Mouse (Mus musculus) G1E (cell line): ENCODE measurements around the gene Scn1b. TPM values are rescaled to one million over a fixed set of nuclear protein-coding genes. Genes with fewer than 3 reads are reported as not detected.

Experiments
- ATAC-seq: 2 replicates; pipeline ENCODE4 v1.8.0; 2016; ENCODE audit warnings: mild to moderate bottlenecking; ENCODE audit not compliant: insufficient number of reproducible peaks, poor library complexity, low FRiP score, severe bottlenecking; ENCODE audit errors: extremely low read depth
- DNase-seq: peaks from one replicate; pipeline ENCODE4 v3.0.0; 2012; ENCODE audit warnings: low spot score
- H3K27me3 ChIP-seq: 2 replicates; pipeline ENCODE4 v1.6.1; 2012; ENCODE audit warnings: mild to moderate bottlenecking, low read length, inconsistent platforms; ENCODE audit not compliant: insufficient read depth
- H3K36me3 ChIP-seq: replicated peaks from 2 replicates; pipeline ENCODE3; 2012; ENCODE audit warnings: mild to moderate bottlenecking, inconsistent platforms
- H3K4me1 ChIP-seq: 2 replicates; pipeline ENCODE4 v1.6.1; 2012; ENCODE audit warnings: low read depth, low read length, inconsistent platforms, mixed read lengths; ENCODE audit not compliant: insufficient read depth
- H3K4me3 ChIP-seq: 2 replicates; pipeline ENCODE4 v1.5.1; 2012; ENCODE audit warnings: low read depth, mild to moderate bottlenecking, inconsistent platforms, low read length, moderate library complexity, mixed read lengths
- H3K9me3 ChIP-seq: replicated peaks from 2 replicates; pipeline ENCODE4 v1.6.1; 2012; ENCODE audit warnings: inconsistent platforms
- CTCF ChIP-seq: IDR thresholded peaks from 2 replicates; pipeline ENCODE4 v1.5.1; 2012; ENCODE audit warnings: low read depth, low read length, inconsistent platforms, mixed read lengths
- GATA1 ChIP-seq: IDR thresholded peaks from 2 replicates; pipeline ENCODE4 v1.6.1; 2012; ENCODE audit warnings: borderline replicate concordance, low read length, inconsistent platforms, mixed read lengths
- GATA2 ChIP-seq: IDR thresholded peaks from 2 replicates; pipeline ENCODE4 v1.6.1; 2012; ENCODE audit warnings: low read depth, low read length, inconsistent platforms, borderline replicate concordance
- POLR2AphosphoS5 ChIP-seq: IDR thresholded peaks from 2 replicates; pipeline ENCODE4 v1.6.1; 2012; ENCODE audit warnings: low read depth, low read length, inconsistent platforms; ENCODE audit not compliant: insufficient replicate concordance
- TAL1 ChIP-seq: conservative IDR thresholded peaks from 2 replicates; pipeline ENCODE4 v1.6.1; 2012; ENCODE audit warnings: low read depth, low read length, inconsistent platforms, mixed read lengths
- polyA plus RNA-seq: library from polyadenylated mRNA; stranded (reverse); fragments of >175 nt; gene quantifications from 2 replicates; pipeline ENCODE4 v1.2.3, GENCODE M21; 2012
- total RNA-seq, 2 experiments: library from RNA; stranded (forward) in 1 of 2; stranded (reverse) in 1 of 2; fragments of 200-1000 nt in 1 of 2; fragments of >200 nt in 1 of 2; fragmentation: Nextera tagmentation in 1 of 2; gene quantifications; 2 replicates each; pipeline ENCODE4 v1.2.3; 2014 to 2017

Gene Scn1b
- total and polyA plus RNA-seq, 3 experiments, result not detected

GRCm38 (mm10) chr7:31077885-31078445 lies 48.8 kb downstream of the Scn1b start:
- DNase-seq (no peak), ATAC-seq (no peak)
- no peak overlapping the region for H3K4me3 ChIP-seq
- H3K27me3 ChIP-seq, result no peaks in the 10 kb centered on the region; the same call in 1 of the 2 replicates
- no peaks in the 10 kb centered on the region for H3K36me3 ChIP-seq
- no peaks in the 10 kb centered on the region for H3K4me1 ChIP-seq
- TF ChIP-seq POLR2AphosphoS5 (no peak), GATA2 (no peak), TAL1 (no peak), CTCF (no peak), GATA1 (no peak)
- H3K9me3 ChIP-seq, result peaks cover 14% of the 10 kb centered on the region

GRCm38 (mm10) chr7:31077470-31077869 lies 49.3 kb downstream of the Scn1b start:
- DNase-seq, result no peak
- ATAC-seq, result no peak
- peaks cover 14% of the 10 kb centered on the region for H3K9me3 ChIP-seq

GRCm38 (mm10) chr7:31076492-31076891 lies 50.3 kb downstream of the Scn1b start, which contains the start of gene Fxyd3:
Gene Fxyd3 (minus strand): TSS chr7:31076704.
- Histone ChIP-seq H3K27me3 (no peaks in the 10 kb centered on the region), H3K4me1 (no peaks in the 10 kb centered on the region), H3K4me3 (no peak within 1 kb of the TSS), H3K36me3 (no peaks in the 10 kb centered on the region), H3K9me3 (peaks cover 12% of the 10 kb centered on the region)
- no peak for ATAC-seq
- no peak for DNase-seq
- TF ChIP-seq TAL1, result no peak

More at GRCm38 (mm10) chr7:31077470-31077869, 49.3 kb downstream of the Scn1b start:
- H3K36me3 ChIP-seq, result no peaks in the 10 kb centered on the region
- no peaks in the 10 kb centered on the region for H3K27me3 ChIP-seq
- TF ChIP-seq TAL1 (no peak), CTCF (no peak), GATA1 (no peak), GATA2 (no peak), POLR2AphosphoS5 (no peak)
- no peak overlapping the region for H3K4me3 ChIP-seq
- no peaks in the 10 kb centered on the region for H3K4me1 ChIP-seq

GRCm38 (mm10) chr7:31074713-31075069 lies 52.1 kb downstream of the Scn1b start:
- no peaks in the 10 kb centered on the region for H3K4me1 ChIP-seq
- peaks cover 15% of the 10 kb centered on the region for H3K9me3 ChIP-seq
- DNase-seq (no peak), ATAC-seq (no peak)
- H3K4me3 ChIP-seq, result no peak overlapping the region
- H3K36me3 ChIP-seq, result no peaks in the 10 kb centered on the region
- H3K27me3 ChIP-seq, result no peaks in the 10 kb centered on the region
- TF ChIP-seq GATA1, result no peak
- no peak for TF ChIP-seq GATA2
- no peak for TF ChIP-seq TAL1
- no peak for TF ChIP-seq POLR2AphosphoS5
- no peak for TF ChIP-seq CTCF

- Histone ChIP-seq H3K27me3 (no peaks in the 10 kb centered on the region), H3K4me1 (no peaks in the 10 kb centered on the region), H3K4me3 (no peak overlapping the region), H3K9me3 (peaks cover 21% of the 10 kb centered on the region), H3K36me3 (no peaks in the 10 kb centered on the region)
- DNase-seq (no peak), ATAC-seq (no peak)
- TF ChIP-seq GATA2, result no peak
Measured at GRCm38 (mm10) chr7:31074061-31074712, 52.6 kb downstream of the Scn1b start.

- no peak for DNase-seq
- no peak for TF ChIP-seq GATA2
- no peak for TF ChIP-seq TAL1
- no peak for TF ChIP-seq POLR2AphosphoS5
- no peak for TF ChIP-seq GATA1
- no peak for TF ChIP-seq CTCF
- Histone ChIP-seq H3K4me1 (no peaks in the 10 kb centered on the region), H3K4me3 (no peak overlapping the region), H3K9me3 (peaks cover 27% of the 10 kb centered on the region), H3K27me3 (no peaks in the 10 kb centered on the region), H3K36me3 (no peaks in the 10 kb centered on the region)
- no peak for ATAC-seq
Measured at GRCm38 (mm10) chr7:31073546-31073945, 53.3 kb downstream of the Scn1b start.

DNA sequence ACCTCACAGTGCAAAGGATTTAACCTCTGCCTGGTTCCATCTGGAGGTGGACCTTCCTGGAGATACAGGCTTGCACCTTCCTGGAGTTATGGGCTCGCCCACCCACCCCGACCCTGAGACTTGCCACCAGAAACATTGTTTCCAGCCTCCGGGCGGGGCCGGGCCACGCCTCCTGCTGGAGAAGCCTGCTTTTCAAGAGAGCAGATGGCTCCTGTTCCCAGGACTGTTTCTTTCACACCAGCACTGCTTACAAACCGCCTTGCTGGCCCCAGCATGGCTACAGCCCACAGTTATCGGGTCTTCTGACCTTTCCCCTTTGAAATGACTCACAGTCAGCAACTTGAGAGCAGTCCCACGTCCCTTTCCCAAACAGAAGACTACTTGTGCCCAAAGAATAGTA lies 54.5 kb downstream of the Scn1b start:
- no peaks in the 10 kb centered on the region for H3K27me3 ChIP-seq

More for the DNA sequence above, 54.5 kb downstream of the Scn1b start:
- DNase-seq, result no peak
- no peaks in the 10 kb centered on the region for H3K36me3 ChIP-seq
- H3K9me3 ChIP-seq, result peaks cover 34% of the 10 kb centered on the region
- no peaks in the 10 kb centered on the region for H3K4me1 ChIP-seq
- H3K4me3 ChIP-seq, result no peak overlapping the region
- ATAC-seq, result no peak
- no peak for TF ChIP-seq GATA2
- no peak for TF ChIP-seq POLR2AphosphoS5
- no peak for TF ChIP-seq CTCF
- TF ChIP-seq TAL1, result no peak
